Mouse (Mus musculus) MEL (cell line): ENCODE measurements around the gene Trmt112.

Experiments
- CTCF ChIP-seq, 3 experiments: IDR thresholded peaks in 2 of 3; conservative IDR thresholded peaks in 1 of 3; 2 replicates each; pipeline ENCODE4 v1.5.1; 2011 to 2012; ENCODE audit warnings: low read length in 3 of 3, low read depth in 2 of 3, mild to moderate bottlenecking in 2 of 3, improper control_type of control experiment in 1 of 3, inconsistent platforms in 1 of 3, mixed read lengths in 1 of 3, moderate library complexity in 1 of 3; ENCODE audit not compliant: control insufficient read depth in 1 of 3, insufficient read depth in 1 of 3, poor library complexity in 1 of 3, severe bottlenecking in 1 of 3
- EP300 ChIP-seq, 2 experiments: IDR thresholded peaks; 2 replicates each; pipeline ENCODE4 v1.6.1; 2011; ENCODE audit warnings: improper control_type of control experiment in 2 of 2, low read length in 2 of 2, low read depth in 1 of 2, mild to moderate bottlenecking in 1 of 2

DNA sequence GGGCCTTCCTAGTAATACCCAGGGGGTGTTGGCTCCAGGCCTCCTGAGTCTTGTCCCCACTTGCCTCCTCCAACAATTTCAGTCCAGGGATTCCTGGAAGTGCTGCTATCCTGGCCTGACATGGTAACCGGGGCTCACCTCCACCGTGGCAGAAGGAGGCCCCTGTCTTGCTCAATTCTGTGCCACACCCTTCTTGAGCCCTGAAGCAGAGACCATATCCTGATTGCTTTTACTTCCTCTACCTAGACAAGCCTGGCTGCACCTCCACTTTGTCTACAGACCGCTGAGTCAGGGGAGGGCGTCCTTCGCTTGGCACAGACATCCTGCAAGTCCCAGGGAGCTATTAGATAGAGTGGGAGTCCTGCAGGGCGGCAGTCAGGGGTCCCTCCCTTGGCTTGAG lies 48.8 kb upstream of the Trmt112 start:
- TF ChIP-seq CTCF (IDR thresholded peaks at IDR 0.05 in 2 of 3, conservative IDR thresholded peaks at IDR 0.05 in 1 of 3; ENCODE audit: control insufficient read depth in 1 of 3, insufficient read depth in 1 of 3, low read depth in 2 of 3, low read length in 3 of 3, poor library complexity in 1 of 3, severe bottlenecking in 1 of 3) (no peak), EP300 (IDR thresholded peaks at IDR 0.05; ENCODE audit: low read depth in 1 of 2, low read length in 2 of 2) (no peak)
